Mouse (Mus musculus) lung, postnatal 4 days (tissue): ENCODE data around the gene Srp68.
A peak's percentile ranks its signal among the peaks of the same experiment; 100 is the strongest.

Experiments
- DNase-seq, 2 experiments: peaks; one replicate each; pipeline ENCODE4 v3.0.0; 2021

Gene Srp68

GRCm38 (mm10) chr11:116203150-116203549 lies 70.9 kb downstream of the Srp68 start:
- DNase-seq = no peak

DNA sequence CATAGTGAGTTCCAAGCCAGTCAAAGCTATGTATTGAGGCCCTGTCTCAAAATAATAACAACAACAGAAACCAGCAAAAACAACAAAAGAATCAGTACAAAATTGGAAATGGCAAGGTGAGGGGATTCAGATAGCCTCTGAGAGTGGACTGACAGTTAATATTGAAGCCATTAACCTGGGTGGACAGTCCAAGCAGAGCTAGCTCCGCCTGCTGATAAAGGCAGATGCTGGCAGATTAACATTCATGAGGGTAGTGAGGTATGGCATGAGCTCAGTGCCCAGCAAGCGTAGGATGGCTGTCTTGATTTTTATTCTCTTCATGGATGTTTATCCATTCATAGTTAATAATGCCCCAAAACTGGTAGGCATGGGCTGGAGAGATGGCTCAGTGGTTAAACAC lies 72.9 kb downstream of the Srp68 start:
- DNase-seq = no peak

GRCm38 (mm10) chr11:116198639-116199531 lies 75.1 kb downstream of the Srp68 start, which contains the start of the genes Ten1 and Acox1:
Gene Ten1 (plus strand): TSS chr11:116198855.
Gene Acox1 (minus strand): TSS chr11:116199045.
- peak; percentile 97 to 98 for DNase-seq

DNA sequence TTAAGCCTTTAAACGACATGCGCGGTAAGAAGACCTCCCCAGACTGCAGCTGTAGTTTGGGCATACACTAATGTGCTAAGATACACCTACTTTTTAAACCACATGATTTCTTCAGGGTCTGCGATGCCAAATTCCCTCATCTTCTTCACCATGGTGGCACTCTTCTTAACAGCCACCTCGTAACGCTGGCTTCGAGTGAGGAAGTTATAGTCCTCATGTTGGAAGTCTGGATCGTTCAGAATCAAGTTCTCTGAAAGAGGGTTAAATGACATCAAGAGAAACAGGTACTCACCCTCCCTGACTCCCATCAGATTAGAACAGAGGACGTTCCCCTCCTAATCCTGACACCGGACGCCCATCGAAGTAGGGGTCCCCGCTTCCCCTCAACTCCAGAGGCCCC lies 75.9 kb downstream of the Srp68 start:
- DNase-seq = no peak

- no peak for DNase-seq
Measured at GRCm38 (mm10) chr11:116197584-116197906, 76.5 kb downstream of the Srp68 start.

GRCm38 (mm10) chr11:116196866-116197583 lies 77.0 kb downstream of the Srp68 start:
- no peak for DNase-seq

GRCm38 (mm10) chr11:116196336-116196735 lies 77.7 kb downstream of the Srp68 start:
- no peak for DNase-seq

- no peak for DNase-seq
Measured at GRCm38 (mm10) chr11:116195252-116195651, 78.8 kb downstream of the Srp68 start.
